Mouse (Mus musculus) cerebellum, adult 2 months (tissue): ENCODE measurements around the gene Agap2.

ENCODE experiments used
- CTCF ChIP-seq: fragments of 200-500 bp; IDR thresholded peaks from 2 replicates; pipeline ENCODE4 v1.5.1; 2011; ENCODE audit warnings: low read depth, mild to moderate bottlenecking, control low read depth, low read length, moderate library complexity, borderline replicate concordance; ENCODE audit not compliant: insufficient read depth
- POLR2A ChIP-seq: fragments of 200-500 bp; IDR thresholded peaks from 2 replicates; pipeline ENCODE4 v1.6.1; 2011; ENCODE audit warnings: low read length, control low read depth, borderline replicate concordance; ENCODE audit not compliant: insufficient read depth

GRCm38 (mm10) chr10:127061513-127061912 is 13.6 kb upstream of the Agap2 start:
- TF ChIP-seq CTCF (no peak), POLR2A (no peak)
